Mouse (Mus musculus): ENCODE results near the gene Hspd1.

DNA sequence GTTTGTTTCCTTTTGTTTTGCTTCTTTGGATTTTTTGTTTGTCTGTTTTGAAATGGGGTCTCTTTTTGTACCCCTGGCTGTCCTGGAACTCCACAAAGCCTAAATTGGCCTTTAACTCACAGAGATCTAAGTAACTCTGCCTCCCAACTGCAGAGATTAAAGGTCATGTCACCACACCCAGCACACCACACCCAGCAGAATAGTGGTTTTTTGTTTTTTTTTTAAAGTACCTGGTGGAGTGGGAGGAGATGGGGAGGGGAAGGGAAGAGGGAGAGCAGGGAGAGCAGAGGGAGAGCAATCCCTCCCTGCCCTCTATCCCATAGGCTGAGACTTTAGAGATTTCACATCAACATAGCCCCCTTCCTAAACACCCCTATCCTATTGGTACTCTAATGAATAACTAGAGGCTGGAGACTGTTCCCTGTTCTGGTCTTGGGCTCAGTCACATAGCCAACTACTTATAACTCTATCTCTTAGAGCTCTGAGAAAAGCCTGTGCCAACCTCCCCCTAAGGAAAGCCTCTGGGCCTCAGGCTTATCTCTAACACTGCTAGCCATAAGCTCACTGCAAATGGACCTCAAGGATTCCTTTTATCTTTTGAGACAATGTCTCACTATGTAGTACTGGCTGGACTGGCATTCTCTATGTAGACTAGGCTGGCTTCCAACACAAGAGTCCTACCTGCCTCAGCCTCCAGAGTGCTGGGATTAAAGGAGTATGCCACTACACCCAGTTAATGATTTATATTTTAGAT, 56.8 kb downstream of the Hspd1 start:
- TF ChIP-seq CTCF (IDR thresholded peaks at IDR 0.05) (no peak), EP300 (IDR thresholded peaks at IDR 0.05) (no peak)
